Mouse (Mus musculus): ENCODE data around the gene Ltk.

The Ltk gene

DNA sequence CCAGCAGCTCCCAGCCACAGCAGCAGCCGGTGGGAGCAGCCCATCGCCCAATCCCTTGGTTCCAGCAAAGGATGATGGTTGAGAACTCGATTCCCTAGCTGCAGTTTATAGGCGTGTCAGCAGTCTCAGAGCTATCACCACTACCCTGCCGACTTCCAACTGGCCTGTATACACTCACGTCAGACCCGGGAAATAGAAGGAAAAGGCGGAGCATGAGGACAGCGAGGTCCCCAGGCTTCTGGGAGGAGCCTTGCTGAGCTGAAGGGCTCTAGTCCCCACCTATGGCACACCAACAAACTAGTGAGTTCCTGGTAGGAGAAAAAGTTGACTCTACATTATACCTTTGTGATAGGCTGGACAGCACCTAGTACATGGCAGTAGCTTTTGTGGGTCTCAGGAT lies at the start of gene Ltk:
TSS of gene Ltk (minus strand) at position 181 of the 400 bp plus-strand sequence.
- in situ Hi-C loops (cut with MboI) = no loop called here

DNA sequence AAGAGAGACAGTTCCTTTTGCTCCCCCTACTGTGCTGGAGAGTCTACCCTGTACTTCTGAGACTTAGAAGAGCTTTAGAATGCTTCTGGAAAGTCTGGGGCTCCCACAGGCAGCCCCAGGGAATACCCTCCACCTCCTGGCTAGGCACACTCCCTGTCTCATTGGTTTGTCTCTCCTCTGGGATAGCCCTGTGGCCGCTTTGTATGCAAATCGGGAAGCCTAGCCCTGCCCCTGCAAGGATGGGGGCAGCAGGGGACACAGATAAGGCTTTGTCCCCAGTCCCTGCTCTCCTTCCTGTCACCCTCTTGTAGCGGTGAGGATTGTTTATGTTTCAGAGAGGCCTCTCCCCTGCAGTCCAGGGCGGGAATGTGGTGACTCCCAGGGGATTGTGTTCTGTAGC lies 48.6 kb upstream of the Ltk start:
- in situ Hi-C loops (cut with MboI) = no loop called here

DNA sequence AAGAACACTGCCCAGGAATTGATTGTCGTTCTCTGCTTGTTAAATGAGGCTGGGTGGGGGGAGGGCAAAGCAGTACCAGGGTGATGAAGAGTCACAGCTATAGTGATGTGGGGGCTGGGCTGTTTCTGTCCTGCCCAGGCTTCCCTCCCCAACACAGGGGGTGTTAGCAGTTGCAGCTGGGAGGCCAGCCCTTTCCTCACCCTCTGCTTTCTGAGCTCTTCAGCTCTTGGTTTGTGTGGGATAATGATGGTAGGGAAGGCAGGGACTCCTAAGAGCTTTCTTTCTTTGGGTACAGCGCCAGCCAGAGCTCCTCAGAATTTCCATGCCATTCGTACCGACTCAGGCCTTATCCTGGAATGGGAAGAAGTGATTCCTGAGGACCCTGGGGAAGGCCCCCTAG lies 48.2 kb upstream of the Ltk start:
- in situ Hi-C loops (cut with MboI) = no loop called here

DNA sequence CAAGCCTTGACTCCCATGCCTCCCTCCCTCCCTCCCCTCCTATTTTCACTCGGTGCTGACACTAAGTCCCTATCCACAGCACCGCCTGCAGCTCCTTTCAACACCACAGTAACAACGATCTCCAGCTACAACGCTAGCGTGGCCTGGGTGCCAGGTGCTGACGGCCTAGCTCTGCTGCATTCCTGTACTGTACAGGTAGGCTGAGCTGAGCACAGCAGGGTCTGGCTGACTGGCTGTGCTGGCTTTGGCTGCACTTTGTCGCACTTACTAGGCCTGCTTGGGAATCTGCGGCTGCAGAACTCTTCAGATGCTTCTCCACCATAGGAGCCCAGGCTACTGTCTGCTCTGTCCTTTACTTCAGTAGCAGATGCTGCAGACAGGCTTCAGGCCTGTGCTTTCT lies 45.3 kb upstream of the Ltk start:
- in situ Hi-C loops (cut with MboI) = no loop called here

DNA sequence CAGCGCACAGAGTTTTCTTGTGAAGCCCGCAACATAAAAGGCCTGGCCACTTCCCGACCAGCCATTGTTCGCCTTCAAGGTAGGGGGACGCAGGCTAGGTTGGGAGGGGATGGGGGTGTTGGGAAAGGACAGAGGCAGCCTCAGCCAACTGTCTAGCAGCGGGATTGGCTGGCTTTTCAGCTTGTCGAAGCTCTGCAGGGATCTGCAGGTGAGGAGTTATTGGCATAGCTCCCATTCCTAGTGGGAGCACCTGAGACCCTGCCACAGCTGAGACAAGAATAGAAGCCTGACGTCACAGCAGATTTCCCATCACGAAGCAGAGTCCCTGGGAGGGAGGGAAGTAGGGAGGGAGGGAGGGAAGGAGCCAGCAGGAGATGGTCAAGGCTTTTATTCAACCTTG lies 44.5 kb upstream of the Ltk start:
- in situ Hi-C loops (cut with MboI) = no loop called here

DNA sequence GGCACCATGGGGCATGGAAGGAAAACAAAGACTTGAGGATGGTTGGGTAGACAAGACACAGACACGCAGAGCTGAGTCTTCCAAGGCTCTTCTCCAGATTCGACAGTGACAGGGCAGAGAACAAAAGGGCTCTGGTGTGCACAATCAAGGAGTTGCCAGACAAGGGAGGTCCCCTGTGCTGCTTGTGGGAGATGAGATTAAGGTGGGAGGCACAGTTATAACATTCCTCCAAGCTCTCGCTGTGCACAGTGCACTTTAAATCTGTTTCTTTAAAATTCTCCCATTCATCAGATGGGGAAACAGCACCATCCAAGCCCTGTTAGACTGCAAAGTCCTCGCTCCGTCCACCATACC lies 44.0 kb upstream of the Ltk start:
- in situ Hi-C loops (cut with MboI) = no loop called here

DNA sequence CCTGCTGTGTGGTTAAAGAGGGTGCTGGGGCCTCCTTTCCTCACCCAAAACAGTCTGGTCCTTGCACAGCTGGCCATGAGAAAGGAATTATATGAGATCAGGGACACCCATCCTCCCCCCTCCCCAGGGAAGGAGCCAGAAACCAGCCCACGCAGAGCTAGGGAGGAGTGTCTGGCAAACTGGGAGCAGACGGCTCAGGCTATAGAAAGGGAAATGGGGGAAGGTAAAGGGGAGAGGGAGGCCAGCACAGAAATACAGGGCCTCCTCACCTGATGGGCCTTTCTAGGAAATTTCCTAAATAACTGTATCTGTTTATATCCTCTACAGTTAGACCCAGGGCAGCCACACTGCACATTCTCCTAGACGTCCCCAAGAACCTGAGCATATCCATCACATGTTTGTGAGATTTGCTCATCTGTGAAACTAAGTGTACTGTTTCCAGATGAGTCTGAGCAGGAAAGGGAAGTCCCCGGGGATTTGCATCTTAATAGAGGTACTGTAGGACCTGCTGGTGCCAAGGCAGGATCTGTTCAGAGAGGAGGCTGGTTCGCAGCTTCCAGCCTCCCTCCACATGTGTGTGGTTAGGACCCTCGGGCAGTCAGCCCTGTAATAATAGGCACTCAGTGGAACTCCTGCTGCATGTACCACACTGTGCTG lies 43.5 kb upstream of the Ltk start:
- in situ Hi-C loops (cut with MboI) = no loop called here

DNA sequence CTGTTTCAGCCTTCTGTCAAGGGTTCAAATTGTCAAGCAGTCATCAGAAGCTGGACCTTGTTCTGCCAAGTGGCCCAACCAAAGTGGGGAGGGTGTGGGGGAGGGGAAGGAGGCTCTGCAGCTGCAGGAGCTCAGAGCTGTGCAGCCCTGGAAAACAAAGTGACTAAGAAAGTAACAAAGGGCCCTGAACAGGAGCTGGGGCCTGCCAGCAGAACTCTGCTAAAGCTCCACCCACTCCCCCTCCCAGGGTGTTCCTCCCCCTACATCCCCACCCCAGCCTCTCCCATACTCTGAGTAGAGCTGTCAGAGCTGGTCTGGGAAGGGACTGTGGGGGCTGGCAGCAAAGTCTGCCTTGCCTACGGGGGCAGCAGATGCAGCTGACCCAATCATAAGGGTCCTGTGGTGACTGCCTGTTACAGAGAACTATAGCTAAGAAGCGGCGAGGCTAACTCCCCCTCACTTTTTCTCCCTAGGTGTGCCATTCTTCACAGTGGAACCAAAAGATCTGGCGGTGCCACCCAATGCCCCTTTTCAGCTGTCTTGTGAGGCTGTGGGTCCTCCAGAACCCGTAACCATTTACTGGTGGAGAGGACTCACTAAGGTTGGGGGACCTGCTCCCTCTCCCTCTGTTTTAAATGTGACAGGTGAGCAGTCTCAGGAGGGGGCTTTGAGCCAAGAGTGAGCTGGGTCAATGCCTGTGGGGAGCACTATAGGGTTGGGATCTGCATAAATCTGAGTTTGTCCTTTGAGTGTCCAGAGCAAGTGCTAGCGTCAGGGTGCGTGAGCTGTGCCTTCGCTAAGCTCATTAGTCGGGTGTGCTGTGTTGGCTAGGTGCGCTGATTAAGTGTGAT lies 42.8 kb upstream of the Ltk start:
- in situ Hi-C loops (cut with MboI) = no loop called here

DNA sequence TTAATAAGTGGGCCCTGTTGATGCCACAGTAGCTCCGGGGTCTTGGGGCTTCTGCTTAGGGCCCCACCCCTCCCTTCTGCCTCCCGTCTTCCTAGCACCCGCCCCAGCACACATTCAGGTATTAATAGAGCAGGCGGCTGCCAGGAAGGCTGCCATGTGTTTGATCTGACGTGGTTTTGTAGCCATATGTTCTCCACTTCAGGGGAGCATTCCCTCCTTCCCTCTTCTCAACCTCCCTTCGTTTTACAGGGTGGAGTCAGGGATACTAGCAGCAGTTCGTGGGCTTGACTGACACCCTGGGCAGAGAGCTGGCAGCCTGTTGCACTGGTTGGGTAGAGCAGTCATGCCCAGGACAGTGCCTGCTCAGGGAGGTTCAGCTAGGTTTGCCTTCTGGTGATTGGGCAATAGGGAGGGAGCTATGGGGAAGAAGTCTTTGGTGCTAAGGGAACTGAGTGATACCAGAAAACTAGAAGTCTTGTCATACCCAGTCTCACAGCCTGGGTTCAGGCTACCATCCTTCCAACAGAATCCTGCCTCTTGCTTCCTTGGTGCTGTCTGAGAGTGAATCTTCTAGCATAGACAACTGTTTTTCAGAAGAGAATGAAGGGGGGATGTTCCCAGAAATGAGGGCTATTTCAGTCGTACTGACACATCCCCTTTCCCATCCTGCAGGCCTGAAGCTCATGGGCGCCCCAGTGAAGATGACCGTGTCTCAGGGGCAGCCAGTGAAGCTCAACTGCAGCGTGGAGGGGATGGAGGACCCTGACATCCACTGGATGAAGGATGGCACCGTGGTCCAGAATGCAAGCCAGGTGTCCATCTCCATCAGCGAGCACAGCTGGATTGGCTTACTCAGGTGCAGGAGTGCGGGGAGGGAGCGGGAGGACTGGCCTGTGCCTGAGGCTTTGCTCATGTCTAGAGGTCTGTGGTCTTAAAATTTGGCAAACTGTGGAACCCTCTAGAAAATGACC lies 40.9 kb upstream of the Ltk start:
- in situ Hi-C loops (cut with MboI) = no loop called here

DNA sequence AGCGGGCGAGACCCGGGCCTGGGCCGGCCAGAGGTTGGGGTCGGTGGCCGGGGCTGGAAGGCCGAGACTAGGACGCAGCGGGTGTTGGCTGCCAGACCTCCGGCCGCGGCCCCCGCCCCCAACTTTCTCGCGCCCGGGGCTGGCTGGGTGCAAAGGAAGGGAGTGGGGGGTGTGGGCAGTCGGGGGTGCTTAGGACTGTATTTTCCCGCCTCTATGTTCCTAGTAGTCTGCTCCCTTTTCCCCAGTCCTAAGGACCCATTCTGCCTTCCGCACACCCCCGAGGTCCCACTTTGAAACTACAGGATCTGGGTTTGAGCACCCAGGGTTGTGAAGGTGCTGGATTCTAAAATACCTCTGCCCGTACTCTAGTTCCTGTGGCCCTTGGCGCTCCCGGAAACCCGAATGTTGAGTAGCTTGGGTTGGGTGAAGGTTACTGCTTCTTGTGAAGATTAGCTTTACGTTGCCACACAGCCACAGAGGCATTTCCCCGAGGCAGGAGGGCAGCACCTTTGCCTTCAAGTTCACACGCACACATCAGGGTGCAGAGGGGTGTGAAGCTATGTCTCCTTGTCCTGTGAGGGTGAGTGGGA lies 39.8 kb upstream of the Ltk start:
- in situ Hi-C loops (cut with MboI) = no loop called here

DNA sequence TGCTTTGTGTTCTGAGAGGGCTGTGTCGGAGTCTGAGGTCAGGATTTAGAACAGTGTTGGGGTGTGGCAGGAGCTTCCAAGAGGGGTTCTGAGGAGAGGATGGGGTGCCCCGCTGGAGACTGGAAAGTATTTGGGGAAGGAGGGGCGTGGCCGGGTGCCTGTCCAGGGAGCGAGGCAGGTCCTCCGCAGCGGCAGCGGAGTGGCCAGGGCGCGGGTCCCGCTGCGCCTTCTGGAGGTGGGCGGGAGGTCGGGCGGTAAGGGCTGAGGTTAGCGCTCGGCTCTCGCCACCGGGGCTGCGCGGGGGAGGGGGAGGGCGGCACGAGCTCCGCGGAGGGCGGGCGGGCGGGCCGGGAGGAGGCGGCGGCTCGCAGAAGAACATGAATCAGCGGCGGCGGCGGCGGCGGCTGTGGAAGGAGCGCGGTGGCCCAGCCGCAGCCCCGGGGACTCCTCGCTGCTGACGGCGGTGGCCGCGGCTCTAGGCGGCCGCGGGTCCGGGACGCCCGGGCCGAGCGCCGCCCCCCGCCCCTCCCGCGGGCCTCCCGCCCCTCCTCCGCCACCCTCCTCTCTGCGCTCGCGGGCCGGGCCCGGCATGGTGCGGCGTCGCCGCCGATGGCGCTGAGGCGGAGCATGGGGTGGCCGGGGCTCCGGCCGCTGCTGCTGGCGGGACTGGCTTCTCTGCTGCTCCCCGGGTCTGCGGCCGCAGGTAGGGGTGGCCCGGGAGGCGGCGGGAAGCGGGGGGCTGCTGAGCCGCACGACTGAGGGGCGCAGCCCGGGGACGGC lies 39.1 kb upstream of the Ltk start:
- in situ Hi-C loops (cut with MboI) = no loop called here

DNA sequence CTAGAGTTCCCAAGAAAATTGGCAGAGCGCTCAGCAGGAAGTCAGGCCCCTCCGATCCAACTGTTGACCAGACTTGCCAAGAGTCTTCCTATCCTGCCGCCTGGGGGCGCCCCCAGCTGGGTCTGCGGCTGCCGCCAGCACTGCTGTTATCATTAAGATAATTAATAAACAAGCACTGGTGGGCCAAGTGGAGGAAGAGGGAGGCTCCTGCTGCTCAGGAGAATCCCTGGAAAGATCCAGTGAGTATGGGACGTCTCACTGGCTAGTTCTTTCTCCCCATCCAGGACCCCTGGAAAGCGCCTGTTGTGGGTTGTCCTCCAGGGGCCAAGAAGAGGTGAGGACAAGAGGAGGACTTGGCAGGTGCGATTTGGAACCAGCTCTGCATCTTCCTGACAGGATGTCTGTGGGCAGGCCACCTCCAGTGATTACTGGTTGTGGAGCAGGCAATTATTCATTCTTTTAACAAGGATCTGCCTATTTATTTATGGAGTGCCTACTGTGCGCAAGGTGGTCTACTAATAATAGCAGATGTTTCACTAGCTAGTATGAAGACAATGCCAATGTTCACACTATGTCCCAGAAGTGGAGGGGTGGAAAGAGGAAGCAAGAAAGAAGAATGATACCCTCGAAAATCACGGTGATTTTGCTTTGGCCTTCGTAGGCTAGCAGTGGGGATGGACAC lies 38.2 kb upstream of the Ltk start:
- in situ Hi-C loops (cut with MboI) = no loop called here

DNA sequence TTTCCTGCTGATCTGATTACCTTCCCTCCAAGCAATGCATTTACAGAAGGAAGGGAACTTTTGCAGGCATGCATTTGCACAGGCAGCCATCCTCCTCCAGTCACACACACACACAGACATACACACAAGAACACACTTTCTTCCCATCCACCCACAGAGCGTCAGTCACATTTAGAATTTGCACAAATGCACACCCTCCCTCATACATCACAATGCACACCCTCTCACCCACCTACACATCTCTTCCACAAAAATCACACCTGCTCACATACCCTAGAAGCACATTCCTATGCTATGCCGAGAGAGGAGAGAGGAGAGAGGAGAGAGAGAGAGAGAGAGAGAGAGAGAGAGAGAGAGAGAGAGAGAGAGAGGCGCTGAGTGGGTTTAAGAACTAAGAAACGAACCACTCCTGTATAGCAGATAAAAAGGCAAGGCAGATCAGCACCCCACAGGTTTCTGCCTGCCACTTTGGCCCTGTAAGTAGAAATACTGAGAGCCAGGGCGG lies 37.1 kb upstream of the Ltk start, which contains the start of gene Tyro3:
TSS of gene Tyro3 (plus strand) at position 455 of the 505 bp plus-strand sequence.
- in situ Hi-C loops (cut with MboI) = no loop called here

DNA sequence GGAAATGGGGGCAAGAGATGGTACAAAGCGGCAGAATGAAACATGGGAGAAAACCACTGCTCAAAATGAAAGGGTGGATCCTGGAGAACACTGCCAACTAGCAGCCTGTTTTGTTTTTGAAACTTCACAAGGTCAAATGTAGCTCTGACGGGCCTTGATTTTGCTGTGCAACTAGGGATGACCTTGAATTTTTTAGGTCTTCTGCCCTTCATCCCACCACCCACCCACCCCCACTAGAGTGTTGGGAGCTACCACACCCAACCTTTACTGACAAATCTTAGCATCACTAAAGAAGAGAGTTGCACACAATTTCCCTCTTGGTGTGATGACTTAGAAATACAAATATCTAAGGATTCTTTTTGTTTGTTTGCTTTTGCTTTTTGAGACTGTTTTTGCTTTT lies 29.8 kb upstream of the Ltk start:
- in situ Hi-C loops (cut with MboI) = no loop called here

DNA sequence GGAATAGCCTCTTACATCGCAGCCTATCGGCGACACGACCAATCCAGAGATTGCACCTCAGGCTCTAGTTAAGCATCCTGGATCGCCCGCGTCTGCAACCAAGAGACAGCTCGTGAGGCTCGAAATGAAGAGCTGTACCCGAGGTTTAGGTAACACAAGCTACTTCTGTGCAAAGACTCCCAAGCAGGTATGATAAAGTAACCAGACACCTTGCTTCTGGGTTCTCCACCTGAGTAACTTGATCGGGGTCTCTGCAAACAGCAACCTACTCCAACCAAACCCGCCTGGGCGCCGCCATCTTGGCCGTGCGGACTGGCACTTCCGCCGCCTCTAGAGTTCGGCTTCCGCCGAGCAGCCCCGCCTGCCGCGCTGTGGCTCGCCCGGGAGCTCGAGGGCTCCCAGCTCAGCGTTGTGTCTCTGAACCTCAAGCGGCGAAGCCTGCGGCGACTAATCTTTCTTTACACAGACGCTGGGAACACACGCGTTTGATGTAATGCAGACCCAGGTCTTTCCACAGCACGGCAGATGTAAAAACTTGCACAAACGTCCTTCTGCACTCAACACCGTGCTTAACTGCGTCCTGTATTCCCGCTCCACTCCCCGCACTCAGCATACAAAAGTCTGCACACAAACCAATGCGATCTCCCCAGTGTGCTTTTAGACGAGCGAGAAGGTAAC lies 27.1 kb upstream of the Ltk start, which contains the start of gene Rpap1:
TSS of gene Rpap1 (minus strand) at position 332 of the 678 bp plus-strand sequence.
- in situ Hi-C loops (cut with MboI) = no loop called here

DNA sequence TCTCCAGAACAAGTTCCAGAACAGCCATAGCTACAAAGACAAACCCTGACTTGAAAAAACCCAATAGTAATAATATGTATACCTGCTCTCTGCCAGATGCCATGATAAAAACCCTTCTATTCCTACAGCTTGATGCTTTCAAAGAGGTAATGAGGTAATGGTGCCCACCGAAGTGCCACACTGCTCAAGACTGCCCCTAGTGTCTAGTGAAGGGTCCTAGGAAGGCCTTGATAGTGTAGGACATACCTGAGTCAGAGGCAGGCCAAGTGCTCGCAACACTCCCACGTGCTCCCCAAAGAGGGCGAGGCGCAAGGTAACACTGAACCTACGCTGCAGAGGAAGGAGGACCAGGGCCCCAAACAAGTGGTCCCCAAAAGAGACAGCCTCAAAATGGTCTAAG lies 7.0 kb upstream of the Ltk start:
- in situ Hi-C loops (cut with MboI) = no loop called here

DNA sequence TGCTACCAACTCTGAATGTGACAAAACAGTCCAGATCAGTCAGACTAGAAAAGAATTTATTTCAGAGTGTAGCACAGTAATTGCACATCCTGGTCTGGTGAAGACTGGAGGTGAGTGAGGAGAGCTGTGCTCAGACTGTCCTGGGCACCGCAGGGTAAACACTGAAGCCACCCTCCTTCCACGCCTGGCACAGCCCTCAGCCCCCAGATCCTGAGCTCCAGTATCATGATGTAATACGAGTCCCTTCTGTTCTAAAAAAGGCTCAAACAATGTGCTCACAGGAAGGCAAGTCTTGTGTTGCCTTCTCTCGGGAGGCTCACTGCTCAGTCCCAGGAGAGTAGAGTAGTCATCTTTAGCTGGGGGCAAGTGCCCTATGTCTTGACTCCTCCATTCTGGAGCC lies 3.7 kb upstream of the Ltk start:
- in situ Hi-C loops (cut with MboI) = no loop called here

DNA sequence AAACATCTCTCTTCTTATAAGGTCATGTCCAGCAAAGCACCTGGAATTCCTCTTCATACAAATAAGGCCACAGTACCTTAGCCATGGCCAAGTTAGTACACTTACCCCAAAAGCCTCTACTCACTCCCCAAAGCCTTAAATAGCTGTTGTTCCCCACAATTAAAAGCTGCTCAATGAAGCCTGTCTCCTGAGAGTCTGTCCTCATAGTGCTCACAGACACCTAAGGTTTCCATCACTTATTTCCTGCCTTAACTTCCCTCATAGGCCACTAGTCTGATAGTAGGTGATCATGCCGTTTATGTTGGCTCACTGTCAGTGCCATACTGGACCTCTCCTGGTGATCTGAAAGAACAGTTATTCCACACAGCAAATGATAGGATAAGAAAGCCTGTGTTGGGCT lies 2.0 kb upstream of the Ltk start:
- in situ Hi-C loops (cut with MboI) = no loop called here
